In the genomic region with DNA sequence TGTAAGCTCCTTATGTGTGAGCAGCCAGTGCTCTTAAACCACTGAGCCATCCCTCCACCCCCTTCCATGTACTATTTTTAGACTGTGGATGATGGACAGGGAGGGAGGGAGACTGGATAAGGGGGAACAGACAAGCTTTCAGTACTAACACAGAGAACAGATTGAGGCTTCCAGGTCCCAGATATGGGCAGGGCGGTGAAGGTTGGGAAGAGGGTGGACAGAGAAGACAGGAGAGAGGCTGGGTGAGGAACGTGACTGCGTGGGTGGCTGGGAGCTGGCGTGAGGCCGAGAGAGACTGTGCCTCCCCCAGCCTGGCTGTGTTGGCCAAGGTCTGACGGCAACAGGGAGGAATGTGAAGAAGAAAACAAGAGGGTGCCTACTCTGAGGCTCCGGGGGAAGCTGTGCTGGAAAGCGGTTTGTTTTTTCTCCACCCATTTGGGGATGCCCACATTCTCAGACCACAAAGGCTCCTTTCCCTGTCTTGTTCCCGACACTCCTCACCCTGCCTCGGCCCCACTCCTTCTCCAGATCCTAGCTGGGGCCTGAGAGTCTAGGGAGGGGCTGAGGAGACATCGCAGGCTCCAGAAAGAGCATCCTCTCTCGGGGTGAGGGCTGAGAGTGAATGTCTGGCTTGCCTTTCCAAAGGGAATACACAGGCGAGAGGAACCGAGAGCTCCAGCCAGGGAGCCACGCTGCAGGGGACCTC, we compare ENCODE assay signal across 9 mouse cellular contexts. TPM values are rescaled to one million over a fixed set of nuclear protein-coding genes. Genes with fewer than 3 reads are reported as not detected.
DNase-seq lines count a peak whose midpoint lies in the region; ATAC-seq and TF ChIP-seq lines count a peak whose summit lies in the region.
"Had no signal": no experiment of that assay in that cellular context is flagged by ENCODE, and none has a peak within 500 bp of the region (broad histone marks: within the 10 kb centered on the region; RNA-seq: fewer than 3 reads in every experiment).

No protein-coding gene starts in this region.

- TF ChIP-seq CTCF in spleen, adult 2 months (IDR thresholded peaks at IDR 0.05; ENCODE audit: extremely low read depth, insufficient read depth, insufficient read length, insufficient replicate concordance) = no peak
- TF ChIP-seq CTCF in lung, postnatal 0 days (IDR thresholded peaks at IDR 0.05) = no peak
- TF ChIP-seq CTCF in thymus, adult 2 months (IDR thresholded peaks at IDR 0.05; ENCODE audit: borderline replicate concordance, control insufficient read depth, extremely low read depth, insufficient read depth, low read length, poor library complexity) = no peak

- no peaks in the 10 kb centered on the region for H3K36me3 ChIP-seq in spleen, adult 2 months (ENCODE audit: control insufficient read depth, insufficient read depth, low read length)
- no peaks in the 10 kb centered on the region for H3K36me3 ChIP-seq in forebrain, embryonic 15.5 days
- H3K36me3 ChIP-seq in lung, postnatal 0 days (ENCODE audit: insufficient read depth, low read length) = no peaks in the 10 kb centered on the region
- no peaks in the 10 kb centered on the region for H3K36me3 ChIP-seq in thymus, adult 2 months (ENCODE audit: control insufficient read depth, insufficient read depth, low read length)

- no peak overlapping the region for H3K4me2 ChIP-seq in forebrain, embryonic 15.5 days (replicated peaks)
- peak overlapping the region; percentile 32 for H3K4me2 ChIP-seq in lung, postnatal 0 days (replicated peaks; ENCODE audit: low read depth, low read length)

- H3K4me3 ChIP-seq in spleen, adult 2 months (ENCODE audit: extremely low read depth, insufficient read depth, insufficient read length) = no peak overlapping the region
- H3K4me3 ChIP-seq in forebrain, embryonic 15.5 days = no peak overlapping the region
- no peak overlapping the region for H3K4me3 ChIP-seq in lung, postnatal 0 days (ENCODE audit: low read depth, low read length)
- H3K4me3 ChIP-seq in thymus, adult 2 months (ENCODE audit: control insufficient read depth, insufficient read depth, low read length) = no peak overlapping the region

- no peaks in the 10 kb centered on the region for H3K27me3 ChIP-seq in spleen, adult 2 months (ENCODE audit: control insufficient read depth, insufficient read depth, low read length)
- H3K27me3 ChIP-seq in forebrain, embryonic 15.5 days = no peaks in the 10 kb centered on the region
- no peaks in the 10 kb centered on the region for H3K27me3 ChIP-seq in lung, postnatal 0 days (replicated peaks; ENCODE audit: insufficient read depth, low read length)
- no peaks in the 10 kb centered on the region for H3K27me3 ChIP-seq in thymus, adult 2 months (ENCODE audit: control insufficient read depth, insufficient read depth, low read length)

- intact Hi-C loops in heart, postnatal 10 days (cut with DNase I) = no loop called here

- no peaks in the 10 kb centered on the region for H3K4me1 ChIP-seq in spleen, adult 2 months (ENCODE audit: control insufficient read depth, insufficient read depth, insufficient read length)
- peaks cover 8% of the 10 kb centered on the region; the same call in 1 of the 2 replicates for H3K4me1 ChIP-seq in forebrain, embryonic 15.5 days
- peaks cover 13% of the 10 kb centered on the region for H3K4me1 ChIP-seq in lung, postnatal 0 days (ENCODE audit: insufficient read depth, low read depth, low read length)
- H3K4me1 ChIP-seq in thymus, adult 2 months (replicated peaks; ENCODE audit: control insufficient read depth, insufficient read depth, low read length) = no peaks in the 10 kb centered on the region

- DNase-seq in spleen, adult 2 months (ENCODE audit: low read depth in 1 of 2, low spot score in 2 of 2) = no peak
- DNase-seq in spleen, adult 12 weeks (ENCODE audit: low spot score) = no peak
- DNase-seq in heart, postnatal 10 days = peak; percentile 91 to 92
- peak; percentile 64 to 65 for DNase-seq in layer of hippocampus, adult 8-10 months (ENCODE audit: low spot score in 2 of 2)
- peak; percentile 86 for DNase-seq in lung, postnatal 0 days (ENCODE audit: low spot score)
- DNase-seq in telencephalon, adult 2 months (ENCODE audit: low read depth, low spot score) = peak; percentile 76
- DNase-seq in thymus, adult 2 months = no peak

- H3K9ac ChIP-seq in forebrain, embryonic 15.5 days (replicated peaks) = no peak overlapping the region
- H3K9ac ChIP-seq in lung, postnatal 0 days (replicated peaks; ENCODE audit: low read depth) = no peak overlapping the region

- TF ChIP-seq EP300 in lung, postnatal 0 days (IDR thresholded peaks at IDR 0.05) = no peak

- peak; percentile 66 for ATAC-seq in forebrain, embryonic 15.5 days (replicated peaks)
- ATAC-seq in lung, postnatal 0 days = peak; percentile 89

- H3K9me3 ChIP-seq in forebrain, embryonic 15.5 days = no peaks in the 10 kb centered on the region
- H3K9me3 ChIP-seq in lung, postnatal 0 days (ENCODE audit: low read length) = no peaks in the 10 kb centered on the region

- 60% methylated on average over 15 of the region's 15 CpGs for WGBS in spleen, adult 2 months
- WGBS in forebrain, embryonic 15.5 days = 41% methylated on average over 15 of the region's 15 CpGs
- WGBS in lung, postnatal 0 days = 23% methylated on average over 15 of the region's 15 CpGs
- whole genome bisulfite sequencing in thymus, adult 2 months = 69% methylated on average over 15 of the region's 15 CpGs

- peak overlapping the region; percentile 53 for H3K27ac ChIP-seq in spleen, adult 2 months (ENCODE audit: insufficient read depth, low read length)
- peak overlapping the region; percentile 53 for H3K27ac ChIP-seq in forebrain, embryonic 15.5 days (replicated peaks)
- peak overlapping the region; percentile 70 for H3K27ac ChIP-seq in lung, postnatal 0 days (ENCODE audit: low read length)
- no peak overlapping the region for H3K27ac ChIP-seq in thymus, adult 2 months (ENCODE audit: control insufficient read depth, insufficient read depth, low read length)
- H3K27ac ChIP-seq: macrophage had no signal

- TF ChIP-seq POLR2A in spleen, adult 2 months (IDR thresholded peaks at IDR 0.05; ENCODE audit: low read depth, low read length) = no peak
- TF ChIP-seq POLR2A in thymus, adult 2 months (IDR thresholded peaks at IDR 0.05; ENCODE audit: control insufficient read depth, extremely low read depth, insufficient read depth, low read length, poor library complexity) = no peak

RNA-seq across cellular contexts. Expression of a gene that starts 2.3 kb away (rescaled TPM):
- polyA plus RNA-seq in spleen, adult 2 months (2012; rRNA removed) = 0.13 and 0.18 TPM in 2 replicates
- 0.06 and 0.11 TPM in 2 replicates for polyA plus RNA-seq in forebrain, embryonic 15.5 days (2015; fragmentation: Nextera tagmentation; extraction: Ambion mirVana)
- total RNA-seq in heart, postnatal 10 days (2021) = under 1 TPM; 0.14 to 0.15 TPM
- under 1 TPM; 0.12 to 0.64 (median 0.37) TPM for total RNA-seq in layer of hippocampus, adult 8-10 months (2022)
- 0.04 TPM in 1 of 2 replicates, not detected in the other for polyA plus RNA-seq in lung, postnatal 0 days (2015; fragmentation: Nextera tagmentation; extraction: Ambion mirVana)
- polyA plus RNA-seq in thymus, adult 2 months (2012; rRNA removed) = 1.8 and 3.3 TPM in 2 replicates
- polyA plus RNA-seq: macrophage had no signal

RNA-seq across cellular contexts. Expression of a gene that starts 16.6 kb away (rescaled TPM):
- polyA plus RNA-seq in spleen, adult 2 months (2012; rRNA removed) = 0.09 TPM in 1 of 2 replicates, not detected in the other
- polyA plus RNA-seq in forebrain, embryonic 15.5 days (2015; fragmentation: Nextera tagmentation; extraction: Ambion mirVana) = 1.2 and 1.5 TPM in 2 replicates
- total RNA-seq in heart, postnatal 10 days (2021) = not detected
- 1 to 10 TPM in 2 of 4 experiments, under 1 TPM in 1, not detected in 1; 0.96 to 2.2 (median 2.1) TPM for total RNA-seq in layer of hippocampus, adult 8-10 months (2022)
- not detected in 2 replicates for polyA plus RNA-seq in lung, postnatal 0 days (2015; fragmentation: Nextera tagmentation; extraction: Ambion mirVana)
- 10.2 and 11.2 TPM in 2 replicates for polyA plus RNA-seq in thymus, adult 2 months (2012; rRNA removed)
- polyA plus RNA-seq: macrophage had no signal

RNA-seq across cellular contexts. Expression of a gene that starts 17.7 kb away (rescaled TPM):
- not detected in 2 replicates for polyA plus RNA-seq in spleen, adult 2 months (2012; rRNA removed)
- not detected in 2 replicates for polyA plus RNA-seq in forebrain, embryonic 15.5 days (2015; fragmentation: Nextera tagmentation; extraction: Ambion mirVana)
- not detected for total RNA-seq in heart, postnatal 10 days (2021)
- not detected for total RNA-seq in layer of hippocampus, adult 8-10 months (2022)
- not detected in 2 replicates for polyA plus RNA-seq in lung, postnatal 0 days (2015; fragmentation: Nextera tagmentation; extraction: Ambion mirVana)
- 0.58 and 0.59 TPM in 2 replicates for polyA plus RNA-seq in thymus, adult 2 months (2012; rRNA removed)
- polyA plus RNA-seq: macrophage had no signal

RNA-seq across cellular contexts. Expression of a gene that starts 32.7 kb away (rescaled TPM):
- polyA plus RNA-seq in spleen, adult 2 months (2012; rRNA removed) = 4.2 and 4.4 TPM in 2 replicates
- polyA plus RNA-seq in forebrain, embryonic 15.5 days (2015; fragmentation: Nextera tagmentation; extraction: Ambion mirVana) = 9.5 and 10.6 TPM in 2 replicates
- 1 to 10 TPM; 5.1 to 5.2 TPM for total RNA-seq in heart, postnatal 10 days (2021)
- total RNA-seq in layer of hippocampus, adult 8-10 months (2022) = 10 to 100 TPM; 12.2 to 13.5 (median 12.9) TPM
- 5.1 and 5.9 TPM in 2 replicates for polyA plus RNA-seq in lung, postnatal 0 days (2015; fragmentation: Nextera tagmentation; extraction: Ambion mirVana)
- 19.3 and 19.5 TPM in 2 replicates for polyA plus RNA-seq in thymus, adult 2 months (2012; rRNA removed)

RNA-seq across cellular contexts. Expression of a gene that starts 33.0 kb away (rescaled TPM):
- 9.6 and 13.5 TPM in 2 replicates for polyA plus RNA-seq in spleen, adult 2 months (2012; rRNA removed)
- polyA plus RNA-seq in forebrain, embryonic 15.5 days (2015; fragmentation: Nextera tagmentation; extraction: Ambion mirVana) = 33.6 and 36.9 TPM in 2 replicates
- 10 to 100 TPM; 17.5 to 17.9 TPM for total RNA-seq in heart, postnatal 10 days (2021)
- total RNA-seq in layer of hippocampus, adult 8-10 months (2022) = 1 to 10 TPM; 4.5 to 6.2 (median 5.2) TPM
- polyA plus RNA-seq in lung, postnatal 0 days (2015; fragmentation: Nextera tagmentation; extraction: Ambion mirVana) = 14.2 and 17.4 TPM in 2 replicates
- polyA plus RNA-seq in thymus, adult 2 months (2012; rRNA removed) = 64.4 and 92.6 TPM in 2 replicates

Comparison
In these comparisons a context has a peak if more than half of its experiments do, and no peak if none do; other contexts are left out.
1. DNase-seq: peak in heart, postnatal 10 days (2 of 2), layer of hippocampus, adult 8-10 months (2 of 2), lung, postnatal 0 days (single experiment) and telencephalon, adult 2 months (single experiment); none in spleen, adult 2 months (0 of 2), spleen, adult 12 weeks (single experiment) and thymus, adult 2 months (single experiment).